8 mouse cellular contexts compared by ENCODE assay signal in the genomic region with DNA sequence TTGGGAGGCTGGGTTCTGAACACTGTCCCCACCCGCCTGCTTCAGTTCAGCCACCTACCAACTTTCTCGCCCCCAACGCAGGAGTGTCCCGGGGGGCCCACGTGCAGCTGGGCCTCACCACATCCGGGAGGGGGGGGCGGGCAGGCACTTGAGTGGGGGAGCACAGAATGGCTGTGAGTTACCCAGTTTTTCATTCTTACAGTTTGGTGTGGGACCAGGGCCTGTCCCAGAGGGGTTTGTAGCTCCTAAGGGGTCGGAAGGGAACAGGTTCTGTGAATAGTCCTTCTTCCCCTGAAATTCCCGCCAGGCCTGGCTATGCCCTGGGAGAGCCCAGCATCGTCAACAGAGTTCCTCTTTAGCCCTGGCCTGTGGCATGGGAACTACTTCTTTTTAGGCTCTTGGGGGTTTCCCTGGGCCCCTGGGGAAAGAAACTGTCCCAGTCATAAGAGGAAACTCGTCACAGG. TPM values are rescaled to one million over a fixed set of nuclear protein-coding genes. Genes with fewer than 3 reads are reported as not detected.
DNase-seq lines count a peak whose midpoint lies in the region; ATAC-seq lines count a peak whose summit lies in the region.
"Had no signal": no experiment of that assay in that cellular context is flagged by ENCODE, and none has a peak within 500 bp of the region (broad histone marks: within the 10 kb centered on the region; RNA-seq: fewer than 3 reads in every experiment).

No protein-coding gene starts in this region.

- H3K9me3 ChIP-seq in neural tube, embryonic 12.5 days: no peaks in the 10 kb centered on the region
- H3K9me3 ChIP-seq in heart, embryonic 15.5 days (replicated peaks): no peaks in the 10 kb centered on the region
- no peaks in the 10 kb centered on the region for H3K9me3 ChIP-seq in megakaryocyte, embryonic 14.5 days

- H3K4me2 ChIP-seq in neural tube, embryonic 12.5 days (replicated peaks): peak overlapping the region; percentile 90; the same call in 1 of the 2 replicates
- peak overlapping the region; percentile 93 for H3K4me2 ChIP-seq in heart, embryonic 15.5 days

- no peak for ATAC-seq in neural tube, embryonic 12.5 days (ENCODE audit: low FRiP score, low read depth)
- no peak for ATAC-seq in heart, embryonic 15.5 days (replicated peaks; ENCODE audit: insufficient number of reproducible peaks, insufficient read depth, low FRiP score, low read depth)

- H3K27me3 ChIP-seq in neural tube, embryonic 12.5 days (replicated peaks): peaks cover 42% of the 10 kb centered on the region
- H3K27me3 ChIP-seq in heart, embryonic 15.5 days: peaks cover 14% of the 10 kb centered on the region
- peaks cover 4% of the 10 kb centered on the region for H3K27me3 ChIP-seq in megakaryocyte, embryonic 14.5 days (replicated peaks)

- H3K36me3 ChIP-seq in neural tube, embryonic 12.5 days: no peaks in the 10 kb centered on the region
- no peaks in the 10 kb centered on the region for H3K36me3 ChIP-seq in heart, embryonic 15.5 days
- H3K36me3 ChIP-seq in megakaryocyte, embryonic 14.5 days (replicated peaks; ENCODE audit: low read length): peaks cover 8% of the 10 kb centered on the region

- DNase-seq in neural tube, embryonic 10.5 days (ENCODE audit: extremely low spot score, low spot score): no peak
- DNase-seq in urinary bladder, postnatal 14 days (ENCODE audit: low spot score): no peak
- no peak for DNase-seq in cerebellum, adult 11 months
- DNase-seq in retina, embryonic 14.5 days (ENCODE audit: low spot score): no peak

- no peak overlapping the region for H3K27ac ChIP-seq in neural tube, embryonic 12.5 days
- peak overlapping the region; percentile 37; the same call in 1 of the 2 replicates for H3K27ac ChIP-seq in heart, embryonic 15.5 days

- H3K9ac ChIP-seq in neural tube, embryonic 12.5 days: no peak overlapping the region
- H3K9ac ChIP-seq in heart, embryonic 15.5 days: no peak overlapping the region

- 39% methylated on average over 11 of the region's 11 CpGs for WGBS in neural tube, embryonic 12.5 days
- 48% methylated on average over 11 of the region's 11 CpGs for WGBS in heart, embryonic 15.5 days

- H3K4me3 ChIP-seq in neural tube, embryonic 12.5 days: no peak overlapping the region
- H3K4me3 ChIP-seq in heart, embryonic 15.5 days: no peak overlapping the region; the same call in 1 of the 2 replicates
- peak overlapping the region; percentile 79 for H3K4me3 ChIP-seq in megakaryocyte, embryonic 14.5 days (replicated peaks)

- peaks cover 12% of the 10 kb centered on the region for H3K4me1 ChIP-seq in neural tube, embryonic 12.5 days
- H3K4me1 ChIP-seq in heart, embryonic 15.5 days (replicated peaks): peaks cover 38% of the 10 kb centered on the region
- H3K4me1 ChIP-seq in megakaryocyte, embryonic 14.5 days: peaks cover 92% of the 10 kb centered on the region

RNA-seq across cellular contexts. Expression of gene Dusp2, which starts 0.8 kb away (rescaled TPM):
- polyA plus RNA-seq in neural tube, embryonic 12.5 days (2016; fragmentation: Nextera tagmentation; extraction: Ambion mirVana): 9.7 TPM in 2 replicates
- polyA plus RNA-seq in heart, embryonic 15.5 days (2015; fragmentation: Nextera tagmentation; extraction: Ambion mirVana): 11.6 and 16.7 TPM in 2 replicates
- polyA plus RNA-seq in megakaryocyte, embryonic 14.5 days (2012; ENCODE audit: insufficient read depth, low replicate concordance): 3.9 and 14.6 TPM in 2 replicates

RNA-seq across cellular contexts. Expression of gene Astl, which starts 3.3 kb away (rescaled TPM):
- not detected in 2 replicates for polyA plus RNA-seq in neural tube, embryonic 12.5 days (2016; fragmentation: Nextera tagmentation; extraction: Ambion mirVana)
- 0.08 TPM in 1 of 2 replicates, not detected in the other for polyA plus RNA-seq in heart, embryonic 15.5 days (2015; fragmentation: Nextera tagmentation; extraction: Ambion mirVana)
- polyA plus RNA-seq in megakaryocyte, embryonic 14.5 days (2012; ENCODE audit: insufficient read depth, low replicate concordance): not detected in 2 replicates
- polyA plus RNA-seq: midbrain, embryonic 16.5 days had no signal

RNA-seq across cellular contexts. Expression of gene Adra2b, which starts 27.9 kb away (rescaled TPM):
- 1.3 TPM in 2 replicates for polyA plus RNA-seq in neural tube, embryonic 12.5 days (2016; fragmentation: Nextera tagmentation; extraction: Ambion mirVana)
- 1.1 and 1.3 TPM in 2 replicates for polyA plus RNA-seq in heart, embryonic 15.5 days (2015; fragmentation: Nextera tagmentation; extraction: Ambion mirVana)
- not detected in 2 replicates for polyA plus RNA-seq in megakaryocyte, embryonic 14.5 days (2012; ENCODE audit: insufficient read depth, low replicate concordance)
